Mouse (Mus musculus): ENCODE data around the gene Moap1. TPM values are rescaled to one million over a fixed set of nuclear protein-coding genes. Genes with fewer than 3 reads are reported as not detected.

The Moap1 gene
- total RNA-seq, 1 experiment from 2014 or later: 8.5 TPM

GRCm38 (mm10) chr12:102744839-102745238, 1.4 kb upstream of the Moap1 start:
- ATAC-seq (replicated peaks; ENCODE audit: insufficient number of reproducible peaks, low FRiP score, low TSS enrichment, poor library complexity, severe bottlenecking): peak; percentile 76

GRCm38 (mm10) chr12:102743036-102743588, 349 bp downstream of the Moap1 start:
- ATAC-seq (replicated peaks; ENCODE audit: insufficient number of reproducible peaks, low FRiP score, low TSS enrichment, poor library complexity, severe bottlenecking): no peak; the same call in 1 of the 2 replicates

- no peak for ATAC-seq (replicated peaks; ENCODE audit: insufficient number of reproducible peaks, low FRiP score, low TSS enrichment, poor library complexity, severe bottlenecking)
Measured at GRCm38 (mm10) chr12:102742056-102742455, 1.4 kb downstream of the Moap1 start.

GRCm38 (mm10) chr12:102740285-102740684, 3.2 kb downstream of the Moap1 start:
- ATAC-seq (replicated peaks; ENCODE audit: insufficient number of reproducible peaks, low FRiP score, low TSS enrichment, poor library complexity, severe bottlenecking): no peak

GRCm38 (mm10) chr12:102739096-102739495, 4.4 kb downstream of the Moap1 start:
- ATAC-seq (replicated peaks; ENCODE audit: insufficient number of reproducible peaks, low FRiP score, low TSS enrichment, poor library complexity, severe bottlenecking): no peak

GRCm38 (mm10) chr12:102733381-102733780, 10.1 kb downstream of the Moap1 start:
- peak; percentile 85 for ATAC-seq (replicated peaks; ENCODE audit: insufficient number of reproducible peaks, low FRiP score, low TSS enrichment, poor library complexity, severe bottlenecking)

- ATAC-seq (replicated peaks; ENCODE audit: insufficient number of reproducible peaks, low FRiP score, low TSS enrichment, poor library complexity, severe bottlenecking): no peak
Measured at GRCm38 (mm10) chr12:102730798-102731619, 12.5 kb downstream of the Moap1 start.

- ATAC-seq (replicated peaks; ENCODE audit: insufficient number of reproducible peaks, low FRiP score, low TSS enrichment, poor library complexity, severe bottlenecking): peak; percentile 54; the same call in 1 of the 2 replicates
Measured at GRCm38 (mm10) chr12:102729855-102730797, 13.3 kb downstream of the Moap1 start.

GRCm38 (mm10) chr12:102725761-102726175, 17.7 kb downstream of the Moap1 start:
- no peak for ATAC-seq (replicated peaks; ENCODE audit: insufficient number of reproducible peaks, low FRiP score, low TSS enrichment, poor library complexity, severe bottlenecking)

GRCm38 (mm10) chr12:102725146-102725545, 18.3 kb downstream of the Moap1 start:
- no peak for ATAC-seq (replicated peaks; ENCODE audit: insufficient number of reproducible peaks, low FRiP score, low TSS enrichment, poor library complexity, severe bottlenecking)

GRCm38 (mm10) chr12:102723861-102724260, 19.6 kb downstream of the Moap1 start:
- no peak for ATAC-seq (replicated peaks; ENCODE audit: insufficient number of reproducible peaks, low FRiP score, low TSS enrichment, poor library complexity, severe bottlenecking)

- no peak for ATAC-seq (replicated peaks; ENCODE audit: insufficient number of reproducible peaks, low FRiP score, low TSS enrichment, poor library complexity, severe bottlenecking)
Measured at GRCm38 (mm10) chr12:102722966-102723365, 20.5 kb downstream of the Moap1 start.

GRCm38 (mm10) chr12:102722451-102722850, 21.0 kb downstream of the Moap1 start:
- no peak for ATAC-seq (replicated peaks; ENCODE audit: insufficient number of reproducible peaks, low FRiP score, low TSS enrichment, poor library complexity, severe bottlenecking)

- ATAC-seq (replicated peaks; ENCODE audit: insufficient number of reproducible peaks, low FRiP score, low TSS enrichment, poor library complexity, severe bottlenecking): peak; percentile 59; the same call in 1 of the 2 replicates
Measured at GRCm38 (mm10) chr12:102719552-102720315, 23.7 kb downstream of the Moap1 start.

- ATAC-seq (replicated peaks; ENCODE audit: insufficient number of reproducible peaks, low FRiP score, low TSS enrichment, poor library complexity, severe bottlenecking): no peak
Measured at GRCm38 (mm10) chr12:102714654-102715395, 28.6 kb downstream of the Moap1 start.

- no peak for ATAC-seq (replicated peaks; ENCODE audit: insufficient number of reproducible peaks, low FRiP score, low TSS enrichment, poor library complexity, severe bottlenecking)
Measured at GRCm38 (mm10) chr12:102714116-102714515, 29.3 kb downstream of the Moap1 start.

GRCm38 (mm10) chr12:102713153-102713865, 30.2 kb downstream of the Moap1 start:
- 0 out of 2 replicates have a peak, but pooled peaks have one; percentile 36 for ATAC-seq (replicated peaks; ENCODE audit: insufficient number of reproducible peaks, low FRiP score, low TSS enrichment, poor library complexity, severe bottlenecking)

Measured in monocyte, adult 5-6 weeks (primary cell).